Mouse (Mus musculus) embryonic facial prominence, embryonic 10.5 days (tissue): ENCODE data around the gene Kcnh7. TPM values are rescaled to one million over a fixed set of nuclear protein-coding genes. Genes with fewer than 3 reads are reported as not detected.

ENCODE experiments used
- DNase-seq: peaks from one replicate; pipeline ENCODE4 v3.0.0-alpha.2; 2017; ENCODE audit warnings: low spot score
- H3K27ac ChIP-seq: fragments of 300-500 bp; sonication (generic); replicated peaks from 2 replicates; pipeline ENCODE4 v1.5.1; 2016; ENCODE audit warnings: mild to moderate bottlenecking
- H3K27me3 ChIP-seq: fragments of 300-500 bp; sonication (generic); replicated peaks from 2 replicates; pipeline ENCODE4 v1.6.1; 2016; ENCODE audit warnings: low read depth, mild to moderate bottlenecking; ENCODE audit not compliant: poor library complexity, severe bottlenecking
- H3K36me3 ChIP-seq: fragments of 300-500 bp; sonication (generic); replicated peaks from 2 replicates; pipeline ENCODE4 v1.6.1; 2016; ENCODE audit warnings: mild to moderate bottlenecking, moderate library complexity
- H3K4me1 ChIP-seq: fragments of 300-500 bp; sonication (generic); 2 replicates; pipeline ENCODE4 v1.6.1; 2016
- H3K4me3 ChIP-seq: fragments of 300-500 bp; sonication (generic); 2 replicates; pipeline ENCODE4 v1.5.1; 2016; ENCODE audit warnings: mild to moderate bottlenecking, moderate library complexity
- H3K9me3 ChIP-seq: fragments of 300-500 bp; sonication (generic); 2 replicates; pipeline ENCODE4 v1.6.1; 2016; ENCODE audit warnings: mild to moderate bottlenecking
- whole genome bisulfite sequencing: fragments of 180-500 bp; shearing (Covaris S2); methylation state at CpG from one replicate; pipeline ENCODE4 v1.1.7; 2016; 5-methylcytosine and 5-hydroxymethylcytosine counted together
- polyA plus RNA-seq: library from polyadenylated mRNA; unstranded; fragments of >200 nt; fragmentation: Nextera tagmentation; extraction: Ambion mirVana; gene quantifications from 2 replicates; pipeline ENCODE4 v1.2.1, GENCODE M21; 2016

Gene Kcnh7
- polyA plus RNA-seq, 1 experiment from 2014 or later = 0.76 TPM

DNA sequence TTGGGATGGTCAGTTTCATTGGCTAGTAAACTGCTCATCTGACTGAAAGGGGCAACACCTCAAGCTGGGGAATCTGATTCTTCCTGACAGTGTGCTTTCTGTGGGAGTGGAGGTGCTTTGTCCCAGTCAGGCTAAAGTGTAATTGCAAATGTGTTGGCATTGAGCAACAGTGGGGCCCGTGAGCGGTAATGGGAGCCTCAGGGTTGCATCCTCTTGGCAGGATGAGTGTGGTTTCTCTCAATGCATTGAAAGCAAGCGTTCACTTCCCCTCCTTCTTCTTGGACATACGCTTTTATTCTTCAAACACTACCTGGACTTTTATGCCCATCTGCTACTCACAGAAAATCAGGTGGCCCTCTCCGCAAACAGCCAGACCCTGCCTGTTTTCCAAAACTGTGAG, 511.3 kb downstream of the Kcnh7 start:
- H3K4me3 ChIP-seq = no peak overlapping the region
- DNase-seq = no peak
- H3K27me3 ChIP-seq = no peaks in the 10 kb centered on the region
- no peaks in the 10 kb centered on the region for H3K4me1 ChIP-seq
- no peaks in the 10 kb centered on the region for H3K36me3 ChIP-seq
- no peak overlapping the region for H3K27ac ChIP-seq
- no peaks in the 10 kb centered on the region for H3K9me3 ChIP-seq
- 91% methylated on average over 5 of the region's 5 CpGs for WGBS

GRCm38 (mm10) chr2:62670767-62671166, 513.3 kb downstream of the Kcnh7 start:
- Histone ChIP-seq H3K4me3 (no peak overlapping the region), H3K27me3 (no peaks in the 10 kb centered on the region), H3K27ac (no peak overlapping the region), H3K9me3 (no peaks in the 10 kb centered on the region), H3K36me3 (no peaks in the 10 kb centered on the region), H3K4me1 (no peaks in the 10 kb centered on the region)
- WGBS = 85% methylated on average over 4 of the region's 4 CpGs
- DNase-seq = no peak

DNA sequence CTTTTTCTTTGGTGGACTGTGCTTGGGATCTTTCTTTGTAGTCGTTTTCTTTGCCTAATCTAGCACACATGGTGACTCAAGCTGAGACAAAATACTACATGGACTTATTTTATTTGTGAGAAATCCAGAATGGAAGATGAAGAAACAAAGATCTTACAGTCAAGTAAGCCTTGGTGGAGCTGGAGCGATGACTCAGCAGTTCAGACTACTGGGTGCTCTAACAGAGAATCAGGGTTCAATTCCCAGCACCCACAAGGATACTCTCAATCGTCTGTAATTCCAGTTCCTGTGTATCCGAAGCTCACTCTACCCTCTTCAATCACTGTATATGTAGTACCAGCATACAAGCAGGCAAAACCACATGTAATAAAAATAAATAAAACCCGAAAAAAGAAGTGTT, 513.8 kb downstream of the Kcnh7 start:
- WGBS = 87% methylated on average over 5 of the region's 5 CpGs
- Histone ChIP-seq H3K27me3 (peaks cover 4% of the 10 kb centered on the region; the same call in 1 of the 2 replicates), H3K9me3 (no peaks in the 10 kb centered on the region)

DNA sequence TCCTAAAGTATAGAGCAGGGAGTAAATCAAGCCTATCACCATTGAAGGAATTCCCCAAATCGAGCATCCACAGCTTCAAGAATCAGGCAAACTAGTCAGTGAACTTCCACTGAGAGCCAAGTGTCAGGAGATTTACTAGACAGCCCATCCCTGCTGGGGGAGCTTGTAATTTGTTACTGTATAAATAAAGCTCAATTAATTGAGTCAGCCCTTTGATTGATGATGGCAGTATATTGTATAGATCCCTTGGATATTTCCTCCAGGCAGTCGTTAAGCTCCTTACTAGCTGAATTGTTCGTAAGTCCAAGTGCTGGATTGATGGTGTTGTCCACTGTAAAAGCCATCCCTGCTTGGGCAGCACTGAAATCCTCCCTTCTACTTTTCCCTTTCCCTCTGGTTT, 514.2 kb downstream of the Kcnh7 start:
- Histone ChIP-seq H3K4me1 (no peaks in the 10 kb centered on the region), H3K27ac (no peak overlapping the region), H3K36me3 (no peaks in the 10 kb centered on the region), H3K27me3 (peaks cover 8% of the 10 kb centered on the region), H3K4me3 (no peak overlapping the region), H3K9me3 (no peaks in the 10 kb centered on the region)
- DNase-seq = no peak
- 84% methylated on average over 3 of the region's 3 CpGs for WGBS

More for the DNA sequence above, 513.8 kb downstream of the Kcnh7 start:
- no peak overlapping the region for H3K4me3 ChIP-seq
- no peak overlapping the region for H3K27ac ChIP-seq
- H3K4me1 ChIP-seq = no peaks in the 10 kb centered on the region
- no peak for DNase-seq
- H3K36me3 ChIP-seq = no peaks in the 10 kb centered on the region

DNA sequence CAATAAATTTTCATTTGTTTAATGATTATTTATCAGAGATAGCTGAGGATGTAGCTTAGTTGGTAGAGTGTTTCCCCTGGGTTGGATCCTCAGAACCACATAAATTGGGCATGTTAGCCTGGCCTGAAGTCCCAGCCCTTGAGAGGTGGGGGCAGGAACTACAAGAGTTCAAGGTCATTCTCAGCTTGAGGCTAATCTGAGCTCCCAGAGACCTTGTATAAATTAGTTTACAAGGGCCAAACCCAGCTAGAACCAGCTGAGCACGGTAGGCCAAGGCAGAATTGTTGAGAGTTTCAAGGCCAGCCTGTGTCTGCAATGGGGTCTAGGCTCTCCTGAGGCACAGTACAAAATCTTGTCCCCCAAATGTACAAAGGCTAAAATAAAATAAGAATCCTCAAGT, 518.6 kb downstream of the Kcnh7 start:
- H3K27me3 ChIP-seq = peaks cover 22% of the 10 kb centered on the region
- WGBS = 53% methylated on average over 1 of the region's 1 CpGs
- no peak overlapping the region for H3K4me3 ChIP-seq
- no peaks in the 10 kb centered on the region for H3K9me3 ChIP-seq
- DNase-seq = no peak
- H3K27ac ChIP-seq = no peak overlapping the region
- H3K4me1 ChIP-seq = peaks cover 7% of the 10 kb centered on the region; the same call in 1 of the 2 replicates
- H3K36me3 ChIP-seq = no peaks in the 10 kb centered on the region

DNA sequence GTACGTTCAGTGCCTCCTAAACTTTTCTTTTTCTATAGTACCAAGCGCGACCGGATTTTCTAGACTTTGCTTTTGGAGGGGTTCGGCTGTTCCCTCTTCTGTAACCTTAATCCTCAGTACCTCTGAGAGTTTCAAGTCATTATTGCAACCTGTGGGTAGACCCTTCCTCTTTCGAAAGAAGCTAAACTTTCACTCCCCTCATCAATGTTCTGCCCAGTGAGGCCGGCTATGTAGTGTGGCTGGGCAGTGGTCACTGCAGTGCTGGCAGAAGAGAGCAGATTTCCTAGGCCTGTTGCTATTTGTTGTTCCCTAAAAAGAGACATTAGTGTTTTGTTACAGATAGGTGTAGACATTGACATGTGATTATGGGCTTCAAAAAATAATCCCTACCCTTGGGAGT, 519.2 kb downstream of the Kcnh7 start:
- no peak overlapping the region for H3K27ac ChIP-seq
- DNase-seq = no peak
- H3K4me1 ChIP-seq = peaks cover 7% of the 10 kb centered on the region; the same call in 1 of the 2 replicates
- H3K36me3 ChIP-seq = no peaks in the 10 kb centered on the region
- no peaks in the 10 kb centered on the region for H3K9me3 ChIP-seq
- 66% methylated on average over 7 of the region's 7 CpGs for WGBS
- H3K4me3 ChIP-seq = peak overlapping the region; percentile 70
- H3K27me3 ChIP-seq = peaks cover 22% of the 10 kb centered on the region

DNA sequence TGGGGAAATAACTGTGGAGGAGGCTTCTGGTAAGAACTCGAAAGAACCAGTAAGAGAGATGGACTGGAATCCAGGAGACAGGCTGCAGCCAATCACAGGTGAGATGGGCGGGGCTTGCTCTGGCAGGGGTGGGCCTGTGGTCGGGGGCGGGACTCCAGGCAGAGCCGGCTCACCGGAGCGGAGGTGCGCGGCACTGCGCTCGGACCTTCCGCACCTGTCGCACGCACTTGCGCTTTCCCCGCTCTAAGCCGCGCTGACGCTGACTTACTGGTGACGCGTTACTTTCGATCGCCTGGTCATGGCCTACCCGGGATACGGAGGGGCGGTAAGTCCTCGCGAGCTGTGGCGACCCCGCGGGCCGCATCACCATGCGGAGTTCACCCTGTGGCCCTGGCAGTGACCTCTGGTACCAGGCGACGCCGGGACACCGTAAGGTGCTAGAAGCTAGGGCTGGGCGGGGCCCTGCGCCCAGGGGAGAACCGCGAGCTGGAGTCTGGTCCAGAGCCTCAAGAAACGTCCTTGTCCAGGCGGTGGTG, 519.9 kb downstream of the Kcnh7 start, which contains the start of gene Gca:
Gca (plus strand) TSS at position 151 of the 536 bp plus-strand sequence.
- H3K27ac ChIP-seq = no peak within 1 kb of the TSS; the same call in 1 of the 2 replicates
- no peaks in the 10 kb centered on the region for H3K9me3 ChIP-seq
- peak; percentile 88 for DNase-seq
- no peaks in the 10 kb centered on the region for H3K36me3 ChIP-seq
- H3K4me1 ChIP-seq = peaks cover 7% of the 10 kb centered on the region; the same call in 1 of the 2 replicates
- peaks cover 22% of the 10 kb centered on the region for H3K27me3 ChIP-seq
- WGBS = under 1% methylated on average over 43 of the region's 43 CpGs
- H3K4me3 ChIP-seq = peak within 1 kb of the TSS; percentile 70

GRCm38 (mm10) chr2:62662560-62662959, 521.5 kb downstream of the Kcnh7 start:
- H3K27me3 ChIP-seq = peaks cover 22% of the 10 kb centered on the region
- H3K36me3 ChIP-seq = no peaks in the 10 kb centered on the region
- H3K4me3 ChIP-seq = no peak overlapping the region
- peaks cover 7% of the 10 kb centered on the region; the same call in 1 of the 2 replicates for H3K4me1 ChIP-seq
- 84% methylated on average over 3 of the region's 3 CpGs for WGBS
- no peaks in the 10 kb centered on the region for H3K9me3 ChIP-seq
- no peak overlapping the region for H3K27ac ChIP-seq
- no peak for DNase-seq

DNA sequence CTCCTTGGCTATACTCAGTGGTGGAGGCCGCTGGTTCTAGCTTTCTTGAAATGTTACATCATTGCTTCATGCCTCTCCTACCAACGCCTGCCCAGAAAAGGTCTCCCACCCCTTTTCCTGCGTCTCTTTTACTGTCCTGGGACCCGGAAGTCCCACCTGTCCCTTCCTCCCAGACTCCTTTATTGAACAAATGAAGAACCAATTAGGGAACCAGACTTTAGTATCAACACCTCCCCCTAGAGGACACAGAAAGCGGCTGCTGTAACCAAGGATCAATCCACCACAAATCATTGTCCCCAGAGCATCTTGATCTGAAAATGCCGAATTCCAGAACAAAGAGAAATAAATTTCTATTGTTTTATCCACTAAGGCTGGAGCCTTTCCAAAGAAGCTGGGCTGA, 523.5 kb downstream of the Kcnh7 start:
- Histone ChIP-seq H3K36me3 (no peaks in the 10 kb centered on the region), H3K9me3 (no peaks in the 10 kb centered on the region), H3K27me3 (peaks cover 21% of the 10 kb centered on the region), H3K4me3 (no peak overlapping the region), H3K4me1 (peaks cover 7% of the 10 kb centered on the region; the same call in 1 of the 2 replicates), H3K27ac (no peak overlapping the region)
- WGBS = 53% methylated on average over 6 of the region's 6 CpGs
- no peak for DNase-seq

GRCm38 (mm10) chr2:62656072-62656471, 528.0 kb downstream of the Kcnh7 start:
- WGBS = 74% methylated on average over 1 of the region's 1 CpGs
- Histone ChIP-seq H3K27ac (no peak overlapping the region), H3K9me3 (no peaks in the 10 kb centered on the region), H3K4me3 (no peak overlapping the region), H3K27me3 (no peaks in the 10 kb centered on the region), H3K36me3 (no peaks in the 10 kb centered on the region), H3K4me1 (no peaks in the 10 kb centered on the region)
- DNase-seq = no peak

GRCm38 (mm10) chr2:62654519-62655338, 529.4 kb downstream of the Kcnh7 start:
- Histone ChIP-seq H3K4me1 (no peaks in the 10 kb centered on the region), H3K27ac (no peak overlapping the region), H3K9me3 (no peaks in the 10 kb centered on the region), H3K36me3 (no peaks in the 10 kb centered on the region), H3K27me3 (no peaks in the 10 kb centered on the region), H3K4me3 (no peak overlapping the region)
- WGBS = 52% methylated on average over 7 of the region's 7 CpGs
- peak; percentile 22 for DNase-seq

GRCm38 (mm10) chr2:62652466-62652865, 531.6 kb downstream of the Kcnh7 start:
- Histone ChIP-seq H3K36me3 (no peaks in the 10 kb centered on the region), H3K9me3 (no peaks in the 10 kb centered on the region), H3K27ac (no peak overlapping the region), H3K4me1 (no peaks in the 10 kb centered on the region), H3K4me3 (no peak overlapping the region), H3K27me3 (no peaks in the 10 kb centered on the region)
- no peak for DNase-seq
- WGBS = 84% methylated on average over 4 of the region's 4 CpGs

DNA sequence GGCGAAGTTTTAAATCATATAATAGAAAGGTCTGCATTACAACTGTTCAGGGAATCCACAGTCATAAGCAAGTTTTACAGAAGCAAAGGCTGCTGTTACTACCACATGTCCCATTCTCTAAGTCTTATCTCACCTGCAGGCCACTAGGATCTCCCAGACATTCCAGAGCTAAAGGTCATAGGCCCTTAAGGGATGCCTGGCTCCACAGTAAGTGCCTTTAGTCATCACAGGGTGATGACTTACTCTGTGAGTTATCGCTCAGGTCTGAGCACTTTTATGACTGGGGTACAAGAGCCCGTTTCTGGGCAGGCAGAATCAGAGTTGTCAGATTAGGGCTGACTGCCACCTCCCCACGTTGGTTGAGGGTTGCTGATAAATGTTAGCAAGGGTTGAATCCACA, 532.2 kb downstream of the Kcnh7 start:
- H3K36me3 ChIP-seq = no peaks in the 10 kb centered on the region
- H3K9me3 ChIP-seq = no peaks in the 10 kb centered on the region
- peaks cover 2% of the 10 kb centered on the region; the same call in 1 of the 2 replicates for H3K4me1 ChIP-seq
- WGBS = 83% methylated on average over 4 of the region's 4 CpGs
- H3K27ac ChIP-seq = no peak overlapping the region
- no peak for DNase-seq
- no peaks in the 10 kb centered on the region for H3K27me3 ChIP-seq
- H3K4me3 ChIP-seq = no peak overlapping the region
